Mouse (Mus musculus) heart, postnatal 0 days (tissue): ENCODE measurements around the gene Fam114a2. TPM values are rescaled to one million over a fixed set of nuclear protein-coding genes. Genes with fewer than 3 reads are reported as not detected.

Experiments
- ATAC-seq: fragments of 200-750 bp; cut with Nextera tagmentation; 2 replicates; pipeline ENCODE4 v1.8.0; 2017; ENCODE audit warnings: low read depth, moderate number of reproducible peaks, moderate library complexity; ENCODE audit not compliant: insufficient read depth
- DNase-seq: peaks from one replicate; pipeline ENCODE4 v3.0.0-alpha.2; 2016; ENCODE audit warnings: low spot score
- H3K27ac ChIP-seq: fragments of 300-500 bp; sonication (generic); 2 replicates; pipeline ENCODE4 v1.5.1; 2014; ENCODE audit warnings: low read depth, mild to moderate bottlenecking
- H3K27me3 ChIP-seq: fragments of 300-500 bp; sonication (generic); 2 replicates; pipeline ENCODE4 v1.6.1; 2014; ENCODE audit warnings: low read length, mixed read lengths; ENCODE audit not compliant: control insufficient read depth, insufficient read depth
- H3K36me3 ChIP-seq: fragments of 300-500 bp; sonication (generic); replicated peaks from 2 replicates; pipeline ENCODE4 v1.6.1; 2014; ENCODE audit warnings: low read length, mixed read lengths; ENCODE audit not compliant: control insufficient read depth, insufficient read depth
- H3K4me1 ChIP-seq: fragments of 300-500 bp; sonication (generic); 2 replicates; pipeline ENCODE4 v1.6.1; 2014; ENCODE audit warnings: antibody characterized with exemption; ENCODE audit not compliant: control insufficient read depth, insufficient read depth
- H3K4me2 ChIP-seq: fragments of 300-500 bp; sonication (generic); 2 replicates; pipeline ENCODE4 v1.6.1; 2014; ENCODE audit warnings: low read depth, mild to moderate bottlenecking, low read length, moderate library complexity
- H3K4me3 ChIP-seq: fragments of 300-500 bp; sonication (generic); 2 replicates; pipeline ENCODE4 v1.5.1; 2014; ENCODE audit warnings: low read depth, low read length
- H3K9ac ChIP-seq: fragments of 300-500 bp; sonication (generic); replicated peaks from 2 replicates; pipeline ENCODE4 v1.6.1; 2014; ENCODE audit warnings: low read depth, low read length, mixed read lengths
- H3K9me3 ChIP-seq: fragments of 300-500 bp; sonication (generic); replicated peaks from 2 replicates; pipeline ENCODE4 v1.6.1; 2016; ENCODE audit warnings: low read length; ENCODE audit not compliant: control insufficient read depth
- CTCF ChIP-seq: IDR thresholded peaks from 2 replicates; pipeline ENCODE4 v1.5.1; 2016; ENCODE audit warnings: antibody characterized with exemption, control low read depth, low read depth
- EP300 ChIP-seq: IDR thresholded peaks from 2 replicates; pipeline ENCODE4 v1.6.1; 2016; ENCODE audit warnings: antibody characterized with exemption, low read depth
- WGBS: fragments of 180-500 bp; shearing (Covaris S2); extraction: QIAGEN DNeasy Blood & Tissue Kit; methylation state at CpG from one replicate; pipeline ENCODE4 v1.1.7; 2014; 5-methylcytosine and 5-hydroxymethylcytosine counted together
- polyA plus RNA-seq: library from polyadenylated mRNA; unstranded; fragments of >200 nt; fragmentation: Nextera tagmentation; extraction: Ambion mirVana; gene quantifications from 2 replicates; pipeline ENCODE4 v1.2.1, GENCODE M21; 2015
- total RNA-seq: library from RNA; depleted of rRNA; stranded (reverse); fragments of >200 nt; gene quantifications from 2 replicates; pipeline ENCODE4 v1.2.3, GENCODE M21; 2014; ENCODE audit warnings: low replicate concordance

Fam114a2 gene
- total and polyA plus RNA-seq, 2 experiments from 2014 or later = 41.8 to 50.6 TPM

- Histone ChIP-seq H3K9ac (no peak overlapping the region), H3K9me3 (no peaks in the 10 kb centered on the region), H3K36me3 (no peaks in the 10 kb centered on the region), H3K27ac (no peak overlapping the region), H3K4me3 (no peak overlapping the region), H3K4me1 (no peaks in the 10 kb centered on the region), H3K27me3 (0 out of 2 replicates have a peak, but pooled peaks cover 2% of the 10 kb centered on the region), H3K4me2 (no peak overlapping the region)
- no peak for ATAC-seq
- DNase-seq = no peak
- WGBS = 78% methylated on average over 8 of the region's 8 CpGs
- no peak for TF ChIP-seq CTCF
- no peak for TF ChIP-seq EP300
Observed at GRCm38 (mm10) chr11:57551016-57551415, 32.6 kb upstream of the Fam114a2 start.

- 92% methylated on average over 2 of the region's 2 CpGs for WGBS
- Histone ChIP-seq H3K4me2 (no peak overlapping the region), H3K36me3 (no peaks in the 10 kb centered on the region), H3K4me3 (no peak overlapping the region), H3K4me1 (no peaks in the 10 kb centered on the region), H3K9me3 (no peaks in the 10 kb centered on the region), H3K9ac (no peak overlapping the region), H3K27ac (no peak overlapping the region), H3K27me3 (0 out of 2 replicates have a peak, but pooled peaks cover 2% of the 10 kb centered on the region)
- DNase-seq (no peak), ATAC-seq (no peak)
- no peak for TF ChIP-seq EP300
- no peak for TF ChIP-seq CTCF
Observed at GRCm38 (mm10) chr11:57550230-57550629, 31.8 kb upstream of the Fam114a2 start.

- Histone ChIP-seq H3K36me3 (no peaks in the 10 kb centered on the region), H3K27me3 (0 out of 2 replicates have a peak, but pooled peaks cover 2% of the 10 kb centered on the region), H3K4me3 (no peak overlapping the region), H3K9ac (no peak overlapping the region), H3K9me3 (no peaks in the 10 kb centered on the region), H3K27ac (no peak overlapping the region), H3K4me1 (no peaks in the 10 kb centered on the region), H3K4me2 (peak overlapping the region; percentile 13; the same call in 1 of the 2 replicates)
- WGBS = 39% methylated on average over 18 of the region's 18 CpGs
- no peak for TF ChIP-seq EP300
- TF ChIP-seq CTCF = peak; percentile 97
- ATAC-seq (peak; percentile 44), DNase-seq (peak; percentile 52)
Observed at GRCm38 (mm10) chr11:57548618-57549550, 30.5 kb upstream of the Fam114a2 start.

- ATAC-seq (no peak), DNase-seq (no peak)
- Histone ChIP-seq H3K4me2 (no peak overlapping the region), H3K4me3 (no peak overlapping the region), H3K27me3 (no peaks in the 10 kb centered on the region), H3K27ac (no peak overlapping the region), H3K9me3 (no peaks in the 10 kb centered on the region), H3K4me1 (no peaks in the 10 kb centered on the region), H3K36me3 (no peaks in the 10 kb centered on the region), H3K9ac (no peak overlapping the region)
- TF ChIP-seq EP300 (no peak), CTCF (no peak)
- 85% methylated on average over 2 of the region's 2 CpGs for WGBS
Observed at GRCm38 (mm10) chr11:57540681-57541080, 22.3 kb upstream of the Fam114a2 start.

- WGBS = 68% methylated on average over 5 of the region's 5 CpGs
- H3K9me3 ChIP-seq = no peaks in the 10 kb centered on the region
- H3K9ac ChIP-seq = no peak overlapping the region
- no peak for TF ChIP-seq CTCF
- no peak for TF ChIP-seq EP300
- no peaks in the 10 kb centered on the region for H3K27me3 ChIP-seq
- no peak overlapping the region for H3K4me3 ChIP-seq
- H3K27ac ChIP-seq = no peak overlapping the region
- ATAC-seq (no peak), DNase-seq (no peak)
- H3K4me2 ChIP-seq = no peak overlapping the region
- H3K4me1 ChIP-seq = no peaks in the 10 kb centered on the region
- no peaks in the 10 kb centered on the region for H3K36me3 ChIP-seq
Observed at GRCm38 (mm10) chr11:57539841-57540418, 21.5 kb upstream of the Fam114a2 start.
